Mouse (Mus musculus): Measurements from ENCODE around the gene Gstm1.
"Not testable (repeated sequence)": the region's sequence is repeated elsewhere in the genome, so short reads cannot be mapped to it uniquely, and the experiment has no call there.

Gstm1 gene

GRCm38 (mm10) chr3:108017473-108018189 lies at the start of gene Gstm1:
Gene Gstm1, minus strand, starts transcription at chr3:108017973.
- peak; percentile 39 to 46 for DNase-seq (ENCODE audit: low spot score in 2 of 2)

DNA sequence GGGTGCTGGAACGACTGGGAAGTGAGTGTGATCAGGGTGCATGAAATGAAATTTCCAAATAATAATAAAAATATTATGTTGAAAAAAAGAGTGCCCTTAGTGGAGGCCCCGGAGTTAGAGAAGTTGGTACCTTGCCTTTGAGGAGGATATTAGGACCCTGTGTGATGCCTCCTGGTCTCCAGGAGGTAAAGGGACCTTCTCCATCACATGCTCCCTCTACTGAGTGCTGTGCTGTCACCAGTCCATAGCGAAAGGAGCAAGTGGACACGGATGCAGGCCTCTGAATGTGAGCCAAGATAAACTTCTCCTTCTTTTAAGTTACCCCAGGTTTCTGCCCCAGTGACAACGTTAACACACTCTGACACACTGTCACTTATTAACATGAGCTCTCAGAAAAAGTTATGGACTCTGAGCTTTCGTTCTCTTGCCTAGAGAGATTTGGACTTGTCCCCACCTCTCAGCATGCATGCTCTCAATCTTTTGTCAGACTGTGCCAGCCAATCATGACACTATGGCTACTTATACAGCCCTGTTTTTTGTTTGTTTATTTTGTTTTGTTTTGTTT lies 49.7 kb upstream of the Gstm1 start:
- no peak for DNase-seq (ENCODE audit: low spot score in 2 of 2)

DNA sequence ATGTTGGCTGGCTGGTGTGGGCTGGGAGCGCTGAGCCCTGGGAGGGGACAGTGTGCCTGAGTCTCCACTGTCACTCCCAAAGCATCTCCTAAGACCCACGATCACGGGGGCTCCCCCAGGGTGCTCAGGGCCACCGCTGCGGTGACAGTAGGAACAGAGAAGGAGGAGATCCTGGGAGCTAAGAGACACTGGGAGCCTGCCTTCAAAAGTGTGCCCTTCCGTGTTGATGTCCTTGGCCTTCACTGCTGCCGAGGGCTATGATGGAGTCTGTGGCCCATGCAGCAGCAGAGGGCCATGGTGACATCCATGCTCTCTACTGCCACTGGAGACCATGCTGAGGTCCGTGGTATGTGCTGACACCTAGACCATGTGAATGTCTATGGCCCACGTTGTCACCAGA lies 47.8 kb upstream of the Gstm1 start:
- no peak for DNase-seq (ENCODE audit: low spot score in 2 of 2)

GRCm38 (mm10) chr3:108064672-108065071 lies 46.9 kb upstream of the Gstm1 start:
- no peak for DNase-seq (ENCODE audit: low spot score in 2 of 2)

DNA sequence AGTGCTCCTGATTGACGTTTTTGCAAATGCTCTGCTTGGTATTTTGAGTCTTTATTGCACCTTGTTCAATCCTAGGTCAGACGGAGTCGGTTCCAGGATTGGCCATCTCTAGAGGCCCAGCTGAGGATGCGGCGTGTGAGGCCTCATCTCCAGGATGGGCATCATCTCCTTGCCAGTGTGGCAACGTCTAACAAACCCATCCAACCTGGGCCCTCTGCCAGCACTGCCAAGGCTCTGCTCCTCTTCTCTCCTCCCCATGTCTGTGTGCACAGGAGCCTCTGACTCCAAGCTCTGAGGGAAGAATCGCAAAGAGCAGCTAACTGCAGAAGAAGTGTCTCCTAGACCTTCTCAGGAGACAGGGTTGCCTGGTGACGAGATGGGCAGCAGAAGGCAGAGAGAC lies 44.9 kb upstream of the Gstm1 start:
- DNase-seq (ENCODE audit: low spot score in 2 of 2), result no peak

GRCm38 (mm10) chr3:108061420-108061819 lies 43.6 kb upstream of the Gstm1 start:
- peak in 1 of 2 experiments; percentile 25 for DNase-seq (ENCODE audit: low spot score in 2 of 2)

DNA sequence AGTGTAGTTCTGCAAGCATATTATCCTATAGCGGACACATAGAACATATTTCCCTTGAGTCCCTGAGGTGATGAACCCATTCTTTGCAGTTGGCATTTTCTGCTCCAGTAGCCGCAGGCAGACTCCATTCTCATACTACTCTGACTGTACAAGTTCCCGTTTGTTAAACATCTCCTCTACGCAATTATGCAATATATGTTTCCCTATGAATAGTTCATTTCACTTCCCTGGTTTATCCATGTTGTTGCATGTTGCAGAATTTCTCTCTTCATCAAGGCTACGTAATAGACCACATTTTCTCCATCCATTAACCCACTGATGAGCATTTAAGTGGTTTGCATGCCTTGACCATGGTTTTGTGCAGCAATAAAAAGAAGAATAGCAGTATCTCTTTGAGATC lies 32.7 kb upstream of the Gstm1 start:
- DNase-seq (ENCODE audit: low spot score in 2 of 2), result no peak

- DNase-seq (ENCODE audit: low spot score in 2 of 2), result no peak
Measured at GRCm38 (mm10) chr3:108048306-108048705, 30.5 kb upstream of the Gstm1 start.

DNA sequence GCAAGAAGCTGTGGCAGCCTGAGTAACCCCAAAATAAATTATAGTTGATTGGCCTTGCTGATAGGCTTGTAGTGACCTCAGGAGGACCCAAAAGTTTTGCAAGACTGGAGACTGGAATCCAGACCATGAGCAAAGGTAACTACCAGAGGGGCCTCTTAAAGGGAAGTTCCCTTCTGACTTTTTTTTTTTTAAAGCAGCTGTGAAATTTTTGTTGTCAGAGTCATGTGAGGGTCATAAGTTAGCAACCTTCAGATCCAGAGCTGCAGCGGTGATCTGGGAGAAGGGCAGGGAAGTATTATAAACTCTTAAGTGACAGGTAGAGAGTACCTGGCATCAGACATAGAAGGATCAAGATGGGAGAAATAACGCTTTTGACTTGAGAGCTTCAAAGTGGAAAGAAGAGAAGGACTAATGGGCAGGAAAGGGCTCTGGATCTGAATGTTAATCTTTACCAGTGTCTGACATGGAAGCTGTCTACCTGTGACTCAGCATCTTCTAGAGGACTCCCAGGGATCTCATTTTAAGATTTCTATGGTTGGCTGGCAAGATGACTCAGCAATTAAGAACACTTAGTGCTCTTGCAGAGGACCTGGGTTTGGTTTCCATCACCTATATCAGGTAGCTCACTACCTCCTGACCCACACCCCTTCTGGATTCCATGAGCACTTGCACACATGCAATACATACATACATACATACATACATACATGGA lies 29.3 kb upstream of the Gstm1 start:
- DNase-seq (ENCODE audit: low spot score in 2 of 2), result no peak

GRCm38 (mm10) chr3:108044394-108045140 lies 26.8 kb upstream of the Gstm1 start, which contains the start of gene Gstm4:
Gene Gstm4, minus strand, starts transcription at chr3:108044894.
- peak; percentile 59 to 70 for DNase-seq (ENCODE audit: low spot score in 2 of 2)

DNA sequence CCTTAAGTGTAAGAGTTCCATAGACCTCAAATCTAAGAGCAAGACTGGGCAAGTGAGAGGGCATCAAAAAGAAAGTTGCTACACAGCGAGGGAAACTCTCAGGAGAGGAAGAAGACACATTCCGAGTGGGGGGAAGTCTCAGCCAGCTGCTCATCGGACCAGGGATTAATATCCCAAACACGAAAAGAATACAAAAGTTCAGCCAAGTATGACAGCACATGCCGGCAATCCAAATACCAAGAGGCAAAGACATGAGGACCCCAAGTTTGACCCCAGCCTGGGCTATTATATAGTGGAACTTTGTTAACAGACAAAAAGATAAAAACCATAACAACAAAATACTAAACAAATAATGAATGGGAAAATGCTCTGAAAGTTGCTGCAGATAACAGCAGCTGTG lies 15.4 kb upstream of the Gstm1 start:
- DNase-seq (ENCODE audit: low spot score in 2 of 2), result no peak

- no peak for DNase-seq (ENCODE audit: low spot score in 2 of 2)
Measured at GRCm38 (mm10) chr3:108032113-108032512, 14.3 kb upstream of the Gstm1 start.

DNA sequence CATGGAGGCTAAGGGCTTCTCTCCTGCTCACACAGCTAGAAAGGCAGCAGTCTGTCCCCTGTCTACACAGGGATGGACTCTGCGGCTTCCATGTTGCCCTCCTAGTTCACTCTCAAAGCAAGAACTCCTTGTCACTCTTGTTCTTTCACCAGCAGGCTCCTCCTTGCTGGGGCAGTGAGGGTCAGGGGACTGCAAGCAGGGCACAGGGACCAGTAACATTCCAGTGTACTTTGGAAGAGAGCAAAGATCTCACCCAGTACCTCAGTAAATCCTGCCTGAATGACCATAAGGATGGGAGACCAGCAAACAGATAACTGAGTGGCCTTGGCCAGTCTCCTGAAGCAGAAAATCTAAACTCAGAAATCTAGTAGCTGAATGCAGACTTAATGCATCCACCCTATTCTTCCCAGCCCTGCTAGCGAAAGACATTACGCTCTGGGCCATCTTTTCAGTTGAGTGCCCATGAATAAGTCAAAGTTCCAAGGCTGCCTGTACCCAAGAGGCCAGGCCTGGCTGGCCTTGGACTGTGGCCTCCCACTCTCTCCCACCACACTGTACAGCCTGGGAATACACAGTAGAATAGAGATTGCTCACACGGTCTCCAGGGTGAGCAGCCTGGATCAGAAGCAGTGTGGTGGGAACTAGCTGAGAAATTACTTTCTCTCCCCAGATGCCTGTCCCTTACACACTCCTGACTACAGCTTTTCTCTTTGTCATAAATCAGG lies 11.0 kb upstream of the Gstm1 start:
- no peak for DNase-seq (ENCODE audit: low spot score in 2 of 2)

- DNase-seq (ENCODE audit: low spot score in 2 of 2), result no peak
Measured at GRCm38 (mm10) chr3:108026597-108026996, 8.8 kb upstream of the Gstm1 start.

- no peak for DNase-seq (ENCODE audit: low spot score in 2 of 2)
Measured at GRCm38 (mm10) chr3:108026049-108026448, 8.3 kb upstream of the Gstm1 start.

- DNase-seq (ENCODE audit: low spot score in 2 of 2), result no peak
Measured at GRCm38 (mm10) chr3:108025318-108025717, 7.5 kb upstream of the Gstm1 start.

GRCm38 (mm10) chr3:108022650-108023049 lies 4.9 kb upstream of the Gstm1 start:
- DNase-seq (ENCODE audit: low spot score in 2 of 2), result no peak

DNA sequence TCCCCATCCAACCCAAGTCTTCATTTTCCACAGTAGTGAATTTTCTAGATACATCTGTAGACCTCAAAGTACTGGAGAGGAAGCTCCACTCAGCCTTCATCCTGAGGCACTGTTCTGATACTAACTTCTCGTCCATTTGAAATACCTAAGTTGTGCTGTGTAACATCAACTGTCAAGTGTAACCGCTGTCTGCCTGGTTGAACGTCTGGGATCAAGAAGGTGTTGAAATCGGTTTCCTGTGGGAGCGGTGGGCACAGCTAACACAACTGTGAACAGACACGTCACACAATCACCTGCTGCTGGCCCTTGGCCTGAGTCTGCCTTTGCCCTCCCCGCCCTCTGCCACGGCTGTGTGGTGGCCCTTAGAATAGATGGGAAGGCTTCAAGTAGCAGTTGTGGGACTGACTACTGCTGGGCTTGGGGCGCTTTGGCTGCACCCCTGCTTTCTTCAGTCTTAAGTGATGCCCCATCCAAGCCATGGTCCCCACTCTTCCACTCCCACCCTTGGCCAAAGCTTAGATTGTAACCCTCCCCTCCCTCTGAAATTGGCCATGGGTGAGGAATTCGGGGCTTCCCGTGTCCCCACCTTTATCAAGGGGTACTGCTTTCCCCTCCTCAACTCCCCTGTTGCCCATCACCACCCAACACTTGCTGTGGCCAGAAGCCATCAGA lies 2.7 kb upstream of the Gstm1 start:
- DNase-seq (ENCODE audit: low spot score in 2 of 2), result not testable (repeated sequence)

DNA sequence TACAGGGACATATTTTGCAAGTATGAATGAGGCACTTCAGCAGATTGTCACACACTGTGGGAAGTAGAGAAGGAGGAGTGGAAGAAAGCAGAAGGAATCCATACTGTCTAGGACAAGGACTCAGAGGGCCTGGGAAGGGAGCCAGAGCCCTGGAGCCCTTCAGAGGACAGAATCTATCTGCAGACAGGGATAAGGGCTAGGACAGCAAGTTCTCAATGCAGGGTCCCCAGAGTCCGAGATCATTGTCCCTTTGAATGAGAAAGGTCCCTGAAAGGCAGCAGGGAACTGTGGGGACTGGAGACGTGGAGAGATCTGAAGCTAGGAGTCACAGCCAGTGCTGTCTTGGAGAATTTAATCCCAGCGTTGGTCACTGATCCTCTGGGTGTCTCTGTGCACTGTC lies 1.5 kb upstream of the Gstm1 start:
- not testable (repeated sequence) for DNase-seq (ENCODE audit: low spot score in 2 of 2)

GRCm38 (mm10) chr3:108018190-108018820 lies 532 bp upstream of the Gstm1 start:
- DNase-seq (ENCODE audit: low spot score in 2 of 2), result peak in 1 of 2 experiments; percentile 5
